Mouse (Mus musculus) lung, embryonic 14.5 days (tissue): Measurements from ENCODE around the gene Prpmp5. TPM values are rescaled to one million over a fixed set of nuclear protein-coding genes. Genes with fewer than 3 reads are reported as not detected.
"Not testable (repeated sequence)": the region's sequence is repeated elsewhere in the genome, so short reads cannot be mapped to it uniquely, and the experiment has no call there.

Experiments used
- ATAC-seq: fragments of 200-750 bp; cut with Nextera tagmentation; 2 replicates; pipeline ENCODE4 v1.8.0; 2017; ENCODE audit warnings: mild to moderate bottlenecking, moderate TSS enrichment, moderate library complexity; ENCODE audit not compliant: insufficient read depth
- DNase-seq: peaks from one replicate; pipeline ENCODE4 v3.0.0-alpha.2; 2015
- H3K27ac ChIP-seq: fragments of 300-500 bp; sonication (generic); 2 replicates; pipeline ENCODE4 v1.5.1; 2014; ENCODE audit warnings: low read depth, mild to moderate bottlenecking, moderate library complexity
- H3K27me3 ChIP-seq: fragments of 300-500 bp; sonication (generic); 2 replicates; pipeline ENCODE4 v1.6.1; 2014; ENCODE audit warnings: low read length, control low read depth; ENCODE audit not compliant: insufficient read depth
- H3K36me3 ChIP-seq: fragments of 300-500 bp; sonication (generic); 2 replicates; pipeline ENCODE4 v1.6.1; 2014; ENCODE audit warnings: control low read depth; ENCODE audit not compliant: insufficient read depth
- H3K4me1 ChIP-seq: fragments of 300-500 bp; sonication (generic); 2 replicates; pipeline ENCODE4 v1.6.1; 2014; ENCODE audit warnings: antibody characterized with exemption, control low read depth; ENCODE audit not compliant: insufficient read depth
- H3K4me2 ChIP-seq: fragments of 300-500 bp; sonication (generic); 2 replicates; pipeline ENCODE4 v1.6.1; 2014; ENCODE audit warnings: mild to moderate bottlenecking
- H3K4me3 ChIP-seq: fragments of 300-500 bp; sonication (generic); 2 replicates; pipeline ENCODE4 v1.5.1; 2014; ENCODE audit warnings: low read depth, low read length
- H3K9ac ChIP-seq: fragments of 300-500 bp; sonication (generic); 2 replicates; pipeline ENCODE4 v1.6.1; 2014
- H3K9me3 ChIP-seq: fragments of 300-500 bp; sonication (generic); 2 replicates; pipeline ENCODE4 v1.6.1; 2016; ENCODE audit warnings: low read depth, low read length, control low read depth
- WGBS: fragments of 180-500 bp; shearing (Covaris S2); extraction: QIAGEN DNeasy Blood & Tissue Kit; methylation state at CpG from one replicate; pipeline ENCODE4 v1.1.7; 2014; 5-methylcytosine and 5-hydroxymethylcytosine counted together
- polyA plus RNA-seq: library from polyadenylated mRNA; unstranded; fragments of >200 nt; fragmentation: Nextera tagmentation; extraction: Ambion mirVana; gene quantifications from 2 replicates; pipeline ENCODE4 v1.2.1, GENCODE M21; 2014

The Prpmp5 gene
- polyA plus RNA-seq: not detected in 2 replicates

DNA sequence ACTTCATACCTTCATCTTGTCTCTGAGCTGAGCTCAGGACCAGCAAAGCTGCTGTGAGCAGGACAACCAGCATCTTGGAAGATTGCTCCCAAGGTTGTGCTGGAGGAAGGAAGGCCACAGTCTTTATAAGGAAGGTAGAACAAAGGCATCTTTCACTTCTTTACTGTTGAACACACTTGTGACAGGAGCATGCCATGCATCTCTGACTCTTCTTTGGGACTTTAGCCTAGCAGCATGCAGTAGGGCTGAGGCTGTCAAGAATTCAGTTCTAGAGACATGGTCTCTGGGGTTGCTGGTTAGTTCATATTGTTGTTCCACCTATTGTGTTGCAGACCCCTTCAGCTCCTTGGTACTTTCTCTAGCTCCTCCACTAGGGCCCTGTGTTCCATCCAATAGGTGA, at the start of gene Prpmp5:
Gene Prpmp5 (minus strand): TSS at position 101 of the 400 bp plus-strand sequence.
- not testable (repeated sequence) for H3K27me3 ChIP-seq, H3K36me3 ChIP-seq, H3K27ac ChIP-seq, H3K4me1 ChIP-seq, ATAC-seq, H3K9me3 ChIP-seq, H3K4me3 ChIP-seq, DNase-seq, H3K9ac ChIP-seq, H3K4me2 ChIP-seq

DNA sequence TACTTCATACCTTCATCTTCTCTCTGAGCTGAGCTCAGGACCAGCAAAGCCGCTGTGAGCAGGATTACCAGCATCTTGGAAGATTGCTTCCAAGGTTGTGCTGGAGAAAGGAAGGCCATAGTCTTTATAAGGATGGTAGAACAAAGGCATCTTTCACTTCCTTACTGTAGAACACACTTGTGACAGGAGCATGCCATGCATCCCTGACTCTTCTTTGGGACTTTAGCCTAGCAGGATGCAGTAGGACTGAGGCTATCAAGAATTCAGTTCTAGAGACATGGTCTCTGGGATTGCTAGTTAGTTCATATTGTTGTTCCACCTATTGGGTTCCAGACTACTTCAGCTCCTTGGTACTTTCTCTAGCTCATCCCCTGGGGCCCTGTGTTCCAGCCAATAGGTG, 49.5 kb upstream of the Prpmp5 start, which contains the start of gene Gm8882:
Gene Gm8882 (minus strand): TSS at position 101 of the 400 bp plus-strand sequence.
- not testable (repeated sequence) for DNase-seq, H3K4me1 ChIP-seq, H3K36me3 ChIP-seq, H3K9me3 ChIP-seq, ATAC-seq, H3K9ac ChIP-seq, H3K27ac ChIP-seq, H3K4me3 ChIP-seq, H3K4me2 ChIP-seq, H3K27me3 ChIP-seq
- 73% methylated on average over 1 of the region's 1 CpGs for WGBS

Other genes with a start within 250 kb of the Prpmp5 start
- not detected in 2 replicates for gene Prb1, start 104.2 kb downstream of the Prpmp5 start, polyA plus RNA-seq
- gene Gm8882, start 49.4 kb upstream of the Prpmp5 start, polyA plus RNA-seq: not detected in 2 replicates